Mouse (Mus musculus) heart, adult 2 months (tissue): ENCODE measurements around the gene Prdm15.

Experiments used
- CTCF ChIP-seq: fragments of 200-600 bp; IDR thresholded peaks from 2 replicates; pipeline ENCODE4 v1.8.1; 2022; ENCODE audit warnings: antibody characterized with exemption, mild to moderate bottlenecking, moderate library complexity
- POLR2A ChIP-seq: fragments of 200-500 bp; IDR thresholded peaks from 2 replicates; pipeline ENCODE4 v1.6.1; 2011; ENCODE audit warnings: mild to moderate bottlenecking, low read depth, low read length, control low read depth; ENCODE audit not compliant: insufficient read depth

GRCm38 (mm10) chr16:97848832-97849231 lies 2.8 kb downstream of the Prdm15 start:
- TF ChIP-seq CTCF (no peak), POLR2A (no peak)
